ENCODE assay signal across 12 mouse cellular contexts in the genomic region with DNA sequence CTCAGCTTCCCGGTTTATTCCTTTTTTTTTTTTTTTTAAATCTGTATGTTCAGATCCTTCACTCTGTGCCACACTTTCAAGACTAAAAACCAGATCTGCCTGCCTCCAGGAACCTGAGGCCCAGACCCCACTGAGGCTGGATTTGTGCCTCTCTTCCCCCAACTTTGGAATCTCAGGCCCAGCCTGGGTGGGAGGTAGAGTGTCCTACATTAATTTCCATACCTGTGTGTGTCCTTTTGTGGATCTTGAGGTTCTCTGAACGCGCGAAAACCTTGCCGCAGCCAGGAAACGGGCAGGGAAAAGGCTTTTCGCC. TPM values are rescaled to one million over a fixed set of nuclear protein-coding genes. Genes with fewer than 3 reads are reported as not detected.
DNase-seq lines count a peak whose midpoint lies in the region; ATAC-seq and TF ChIP-seq lines count a peak whose summit lies in the region.
"Had no signal": no experiment of that assay in that cellular context is flagged by ENCODE, and none has a peak within 500 bp of the region (broad histone marks: within the 10 kb centered on the region; RNA-seq: fewer than 3 reads in every experiment).

No protein-coding gene starts in this region.

- H3K4me3 ChIP-seq in left cerebral cortex, adult 2 months = peak overlapping the region; percentile 29
- H3K4me3 ChIP-seq in forebrain, embryonic 13.5 days = peak overlapping the region; percentile 71
- H3K4me3 ChIP-seq in limb, embryonic 14.5 days (replicated peaks; ENCODE audit: low read length) = peak overlapping the region; percentile 22; the same call in 1 of the 2 replicates
- H3K4me3 ChIP-seq in stomach, embryonic 15.5 days (replicated peaks) = no peak overlapping the region
- H3K4me3 ChIP-seq in lung, adult 2 months (replicated peaks; ENCODE audit: extremely low read depth, low read depth, low read length) = no peak overlapping the region

- peak overlapping the region; percentile 63 for H3K4me2 ChIP-seq in forebrain, embryonic 13.5 days
- H3K4me2 ChIP-seq in limb, embryonic 14.5 days (replicated peaks; ENCODE audit: low read depth, low read length, severe bottlenecking) = no peak overlapping the region
- H3K4me2 ChIP-seq in stomach, embryonic 15.5 days = 0 out of 2 replicates have a peak overlapping the region, but pooled peaks have one; percentile 44

- peaks cover 68% of the 10 kb centered on the region for H3K27me3 ChIP-seq in forebrain, embryonic 13.5 days
- H3K27me3 ChIP-seq in limb, embryonic 14.5 days (ENCODE audit: control insufficient read depth, insufficient read depth, low read length) = peaks cover 90% of the 10 kb centered on the region
- H3K27me3 ChIP-seq in stomach, embryonic 15.5 days (replicated peaks) = peaks cover 78% of the 10 kb centered on the region
- H3K27me3 ChIP-seq: CH12.LX had no signal

- peak overlapping the region; percentile 95 for H3K9ac ChIP-seq in forebrain, embryonic 13.5 days
- no peak overlapping the region for H3K9ac ChIP-seq in limb, embryonic 14.5 days (ENCODE audit: low read depth, low read length, severe bottlenecking)
- no peak overlapping the region for H3K9ac ChIP-seq in stomach, embryonic 15.5 days

- TF ChIP-seq POLR2A in limb, embryonic 14.5 days (IDR thresholded peaks at IDR 0.05; ENCODE audit: borderline replicate concordance, extremely low read depth, insufficient read depth, insufficient read length) = no peak
- no peak for TF ChIP-seq POLR2A in lung, adult 2 months (IDR thresholded peaks at IDR 0.05; ENCODE audit: borderline replicate concordance, extremely low read depth, low read depth, low read length)

- no peak overlapping the region for H3K27ac ChIP-seq in left cerebral cortex, adult 2 months
- H3K27ac ChIP-seq in forebrain, embryonic 13.5 days = peak overlapping the region; percentile 93
- no peak overlapping the region for H3K27ac ChIP-seq in limb, embryonic 14.5 days (replicated peaks; ENCODE audit: low read depth, low read length)
- no peak overlapping the region for H3K27ac ChIP-seq in stomach, embryonic 15.5 days

- ATAC-seq in forebrain, embryonic 13.5 days = no peak
- no peak for ATAC-seq in limb, embryonic 14.5 days (ENCODE audit: low FRiP score, low read depth)
- ATAC-seq in stomach, embryonic 15.5 days (ENCODE audit: insufficient read depth, low FRiP score, low read depth) = no peak

- no peak for DNase-seq in left cerebral cortex, adult 2 months (ENCODE audit: extremely low spot score in 1 of 2, low spot score in 2 of 2)
- DNase-seq in left cerebral cortex, postnatal 25 days (ENCODE audit: low spot score in 2 of 2) = no peak
- DNase-seq in limb, embryonic 14.5 days (ENCODE audit: low spot score) = no peak
- no peak for DNase-seq in layer of hippocampus, adult 11-12 months (ENCODE audit: low spot score)
- DNase-seq in right cerebral cortex, postnatal 4 days = no peak
- no peak for DNase-seq in lung, adult 2 months
- DNase-seq: kidney, postnatal 10 days; right cerebral cortex, postnatal 25 days had no signal

- peaks cover 9% of the 10 kb centered on the region for H3K36me3 ChIP-seq in forebrain, embryonic 13.5 days (ENCODE audit: poor library complexity, severe bottlenecking)
- no peaks in the 10 kb centered on the region for H3K36me3 ChIP-seq in limb, embryonic 14.5 days (ENCODE audit: control insufficient read depth, insufficient read depth, low read length)
- no peaks in the 10 kb centered on the region for H3K36me3 ChIP-seq in stomach, embryonic 15.5 days

- no peaks in the 10 kb centered on the region for H3K9me3 ChIP-seq in forebrain, embryonic 13.5 days (replicated peaks)
- no peaks in the 10 kb centered on the region for H3K9me3 ChIP-seq in limb, embryonic 14.5 days (ENCODE audit: control insufficient read depth, low read length)
- no peaks in the 10 kb centered on the region for H3K9me3 ChIP-seq in stomach, embryonic 15.5 days

- peaks cover 9% of the 10 kb centered on the region; the same call in 1 of the 2 replicates for H3K4me1 ChIP-seq in forebrain, embryonic 13.5 days
- H3K4me1 ChIP-seq in limb, embryonic 14.5 days (ENCODE audit: control insufficient read depth, insufficient read depth, low read length) = peaks cover 3% of the 10 kb centered on the region; the same call in 1 of the 2 replicates
- peaks cover 15% of the 10 kb centered on the region for H3K4me1 ChIP-seq in stomach, embryonic 15.5 days
- peaks cover 3% of the 10 kb centered on the region for H3K4me1 ChIP-seq in lung, adult 2 months (ENCODE audit: control insufficient read depth, insufficient read depth, low read length)

- 2% methylated on average over 7 of the region's 7 CpGs for whole genome bisulfite sequencing in forebrain, embryonic 13.5 days
- WGBS in limb, embryonic 14.5 days = under 1% methylated on average over 7 of the region's 7 CpGs
- 2% methylated on average over 7 of the region's 7 CpGs for WGBS in stomach, embryonic 15.5 days
- WGBS in lung, adult 2 months = 7% methylated on average over 7 of the region's 7 CpGs

- intact Hi-C loops in left cerebral cortex, adult 2 months (cut with DNase I) = loop anchor here (5.0 kb wide), 1 partner anchor 231 kb away; no protein-coding TSS in a partner anchor
- intact Hi-C loops in left cerebral cortex, postnatal 25 days (cut with DNase I) = loop anchor here (2.0 to 10.0 kb wide), 4 partner anchors 17 to 1486 kb away; no protein-coding TSS in a partner anchor

- no peak for TF ChIP-seq CTCF in left cerebral cortex, adult 2 months (IDR thresholded peaks at IDR 0.05)
- TF ChIP-seq CTCF in lung, adult 2 months (IDR thresholded peaks at IDR 0.05; ENCODE audit: insufficient read depth, low read length) = no peak

RNA-seq across cellular contexts. Expression of gene Zic4, which starts 1.6 kb away (rescaled TPM):
- total RNA-seq in left cerebral cortex, adult 2 months (2021) = 1 to 10 TPM; 4.0 to 4.6 TPM
- 1 to 10 TPM; 2.3 to 3.0 TPM for total RNA-seq in left cerebral cortex, postnatal 25 days (2021)
- polyA plus RNA-seq in forebrain, embryonic 13.5 days (2015; fragmentation: Nextera tagmentation; extraction: Ambion mirVana) = 48.4 and 62.0 TPM in 2 replicates
- 0.38 and 0.69 TPM in 2 replicates for polyA plus RNA-seq in limb, embryonic 14.5 days (2012; rRNA removed)
- 0.10 and 0.39 TPM in 2 replicates for polyA plus RNA-seq in limb, embryonic 14.5 days (2014; fragmentation: Nextera tagmentation; extraction: Ambion mirVana)
- polyA plus RNA-seq in stomach, embryonic 15.5 days (2015; fragmentation: Nextera tagmentation; extraction: Ambion mirVana) = 0.06 TPM in 1 of 2 replicates, not detected in the other
- not detected in 2 replicates for polyA plus RNA-seq in lung, adult 2 months (2012; rRNA removed)
- total RNA-seq: CH12.LX; heart, adult 8-10 months had no signal

RNA-seq across cellular contexts. Expression of gene Zic1, which starts 1.8 kb away (rescaled TPM):
- total RNA-seq in left cerebral cortex, adult 2 months (2021) = 10 to 100 TPM; 15.8 to 16.0 TPM
- 10 to 100 TPM; 11.1 to 11.7 TPM for total RNA-seq in left cerebral cortex, postnatal 25 days (2021)
- polyA plus RNA-seq in forebrain, embryonic 13.5 days (2015; fragmentation: Nextera tagmentation; extraction: Ambion mirVana) = 10.8 and 15.1 TPM in 2 replicates
- polyA plus RNA-seq in limb, embryonic 14.5 days (2012; rRNA removed) = 6.0 and 14.6 TPM in 2 replicates
- polyA plus RNA-seq in limb, embryonic 14.5 days (2014; fragmentation: Nextera tagmentation; extraction: Ambion mirVana) = 0.21 and 0.23 TPM in 2 replicates
- 0.04 TPM in 1 of 2 replicates, not detected in the other for polyA plus RNA-seq in stomach, embryonic 15.5 days (2015; fragmentation: Nextera tagmentation; extraction: Ambion mirVana)
- polyA plus RNA-seq in lung, adult 2 months (2012; rRNA removed) = 0.49 and 1.6 TPM in 2 replicates
- total RNA-seq: CH12.LX had no signal

Comparison
In these comparisons a context has a peak if more than half of its experiments do, and no peak if none do; other contexts are left out.
1. H3K4me3 ChIP-seq: peak in left cerebral cortex, adult 2 months (single experiment), forebrain, embryonic 13.5 days (single experiment) and limb, embryonic 14.5 days (single experiment); none in stomach, embryonic 15.5 days (single experiment) and lung, adult 2 months (single experiment).
2. RNA of gene Zic4, which starts 1.6 kb away (polyA plus RNA-seq): 48.4 to 62.0 TPM in forebrain, embryonic 13.5 days; 0.10 to 0.69 TPM in limb, embryonic 14.5 days, 0.06 TPM in stomach, embryonic 15.5 days and not detected in lung, adult 2 months; every median in the first group is over 10 times any median in the second.